Mouse (Mus musculus) G1E (cell line): ENCODE data around the gene Sipa1l3.

ENCODE experiments used
- CTCF ChIP-seq: IDR thresholded peaks from 2 replicates; pipeline ENCODE4 v1.5.1; 2012; ENCODE audit warnings: low read depth, low read length, inconsistent platforms, mixed read lengths
- POLR2AphosphoS5 ChIP-seq: IDR thresholded peaks from 2 replicates; pipeline ENCODE4 v1.6.1; 2012; ENCODE audit warnings: low read depth, low read length, inconsistent platforms; ENCODE audit not compliant: insufficient replicate concordance

GRCm38 (mm10) chr7:29393292-29393691 is 125.1 kb downstream of the Sipa1l3 start:
- TF ChIP-seq CTCF (no peak), POLR2AphosphoS5 (no peak)
